Mouse (Mus musculus) cerebellum, adult 2 months (tissue): ENCODE data around the gene Prpf40b.

ENCODE experiments used
- CTCF ChIP-seq: fragments of 200-500 bp; IDR thresholded peaks from 2 replicates; pipeline ENCODE4 v1.5.1; 2011; ENCODE audit warnings: low read depth, mild to moderate bottlenecking, control low read depth, low read length, moderate library complexity, borderline replicate concordance; ENCODE audit not compliant: insufficient read depth
- POLR2A ChIP-seq: fragments of 200-500 bp; IDR thresholded peaks from 2 replicates; pipeline ENCODE4 v1.6.1; 2011; ENCODE audit warnings: low read length, control low read depth, borderline replicate concordance; ENCODE audit not compliant: insufficient read depth

DNA sequence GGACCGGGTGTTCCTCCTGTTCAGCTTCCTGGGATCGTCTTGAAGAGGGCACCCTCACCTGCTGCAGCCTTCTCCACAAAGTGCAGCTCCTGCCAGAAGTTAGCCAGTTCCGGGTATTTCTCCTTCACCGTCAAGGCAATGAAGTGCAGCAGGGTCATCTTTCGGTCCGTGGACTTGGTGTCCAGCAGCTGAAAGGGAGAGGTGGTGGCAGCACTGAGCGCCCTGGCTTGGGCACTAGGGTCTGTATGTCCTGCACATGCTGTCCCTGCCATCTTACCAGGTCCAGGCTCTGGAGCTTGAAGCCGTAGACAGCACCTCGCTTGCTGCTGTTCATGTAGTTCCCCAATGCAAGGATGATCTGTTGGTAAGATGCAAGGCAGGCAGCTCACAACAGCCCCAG is 26.1 kb downstream of the Prpf40b start:
- TF ChIP-seq CTCF, result no peak
- no peak for TF ChIP-seq POLR2A
